Mouse (Mus musculus) midbrain, embryonic 16.5 days (tissue): ENCODE results near the gene Fance. TPM values are rescaled to one million over a fixed set of nuclear protein-coding genes. Genes with fewer than 3 reads are reported as not detected.
A peak's percentile ranks its signal among the peaks of the same experiment; 100 is the strongest.
"Not testable (repeated sequence)": the region's sequence is repeated elsewhere in the genome, so short reads cannot be mapped to it uniquely, and the experiment has no call there.

Source experiments
- ATAC-seq: fragments of 200-750 bp; cut with Nextera tagmentation; 2 replicates; pipeline ENCODE4 v1.8.0; 2017; ENCODE audit warnings: moderate TSS enrichment
- H3K27ac ChIP-seq: fragments of 300-500 bp; sonication (generic); 2 replicates; pipeline ENCODE4 v1.5.1; 2014; ENCODE audit warnings: mild to moderate bottlenecking, low read length, mixed read lengths
- H3K27me3 ChIP-seq: fragments of 300-500 bp; sonication (generic); 2 replicates; pipeline ENCODE4 v1.6.1; 2014; ENCODE audit warnings: low read depth, low read length, mixed read lengths; ENCODE audit not compliant: control insufficient read depth, insufficient read depth
- H3K36me3 ChIP-seq: fragments of 300-500 bp; sonication (generic); 2 replicates; pipeline ENCODE4 v1.6.1; 2014; ENCODE audit warnings: mild to moderate bottlenecking, low read length, moderate library complexity, mixed read lengths; ENCODE audit not compliant: control insufficient read depth, insufficient read depth
- H3K4me1 ChIP-seq: fragments of 300-500 bp; sonication (generic); 2 replicates; pipeline ENCODE4 v1.6.1; 2014; ENCODE audit warnings: mild to moderate bottlenecking, low read length, mixed read lengths; ENCODE audit not compliant: control insufficient read depth, insufficient read depth
- H3K4me2 ChIP-seq: fragments of 300-500 bp; sonication (generic); 2 replicates; pipeline ENCODE4 v1.6.1; 2014; ENCODE audit warnings: mild to moderate bottlenecking, low read length, mixed read lengths
- H3K4me3 ChIP-seq: fragments of 300-500 bp; sonication (generic); 2 replicates; pipeline ENCODE4 v1.5.1; 2014; ENCODE audit warnings: low read depth, mild to moderate bottlenecking, low read length, moderate library complexity, mixed read lengths
- H3K9ac ChIP-seq: fragments of 300-500 bp; sonication (generic); 2 replicates; pipeline ENCODE4 v1.6.1; 2014; ENCODE audit warnings: low read depth, low read length, mixed read lengths
- H3K9me3 ChIP-seq: fragments of 300-500 bp; sonication (generic); replicated peaks from 2 replicates; pipeline ENCODE4 v1.6.1; 2014; ENCODE audit warnings: mild to moderate bottlenecking, low read length, mixed read lengths; ENCODE audit not compliant: control insufficient read depth, poor library complexity, severe bottlenecking
- WGBS: fragments of 180-500 bp; shearing (Covaris S2); extraction: QIAGEN DNeasy Blood & Tissue Kit; methylation state at CpG from one replicate; pipeline ENCODE4 v1.1.7; 2014; 5-methylcytosine and 5-hydroxymethylcytosine counted together
- polyA plus RNA-seq: library from polyadenylated mRNA; unstranded; fragments of >200 nt; fragmentation: Nextera tagmentation; extraction: Ambion mirVana; gene quantifications from 2 replicates; pipeline ENCODE4 v1.2.1, GENCODE M21; 2015

The Fance gene
- polyA plus RNA-seq, 1 experiment from 2014 or later, result 26.3 TPM

DNA sequence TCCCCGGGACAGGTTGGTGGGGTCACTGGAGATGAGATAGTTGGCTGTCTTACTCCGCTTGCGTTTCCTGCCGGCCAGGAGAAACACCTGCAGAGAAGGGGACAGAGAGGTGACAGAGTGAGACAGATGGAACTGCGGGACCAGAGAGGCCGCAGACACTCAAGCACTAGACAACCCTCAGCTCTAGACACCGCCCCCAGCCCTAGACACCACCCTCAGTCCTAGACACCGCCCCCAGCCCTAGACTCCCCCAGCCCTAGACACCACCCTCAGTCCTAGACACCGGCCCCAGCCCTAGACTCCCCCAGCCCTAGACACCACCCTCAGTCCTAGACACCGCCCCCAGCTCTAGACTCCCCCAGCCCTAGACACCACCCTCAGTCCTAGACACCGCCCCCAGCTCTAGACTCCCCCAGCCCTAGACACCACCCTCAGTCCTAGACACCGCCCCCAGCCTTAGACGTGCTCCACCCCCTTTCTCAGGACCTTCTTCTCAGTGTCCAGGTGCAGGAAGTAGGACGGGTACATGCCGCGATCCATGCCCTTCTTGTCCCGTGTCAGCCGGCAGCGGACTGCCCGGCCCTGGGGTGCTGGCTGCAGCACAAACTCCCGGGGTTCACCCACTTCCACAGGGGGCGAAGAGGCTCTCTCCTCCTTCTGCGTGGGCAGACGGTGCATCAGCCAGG, 45.4 kb downstream of the Fance start:
- H3K4me3 ChIP-seq, H3K4me1 ChIP-seq, H3K9ac ChIP-seq, H3K4me2 ChIP-seq, H3K27ac ChIP-seq, ATAC-seq, H3K36me3 ChIP-seq, H3K9me3 ChIP-seq: not testable (repeated sequence)
- WGBS, result 9% methylated on average over 23 of the region's 24 CpGs
- H3K27me3 ChIP-seq, result peaks cover 30% of the 10 kb centered on the region

- no peak overlapping the region for H3K27ac ChIP-seq
- no peaks in the 10 kb centered on the region for H3K36me3 ChIP-seq
- ATAC-seq, result no peak
- no peak overlapping the region for H3K9ac ChIP-seq
- H3K4me2 ChIP-seq, result no peak overlapping the region
- 84% methylated on average over 9 of the region's 9 CpGs for WGBS
- H3K9me3 ChIP-seq, result no peaks in the 10 kb centered on the region
- peaks cover 17% of the 10 kb centered on the region for H3K4me1 ChIP-seq
- peaks cover 47% of the 10 kb centered on the region for H3K27me3 ChIP-seq
- no peak overlapping the region for H3K4me3 ChIP-seq
Observed at GRCm38 (mm10) chr17:28360531-28361277, 47.4 kb downstream of the Fance start.

DNA sequence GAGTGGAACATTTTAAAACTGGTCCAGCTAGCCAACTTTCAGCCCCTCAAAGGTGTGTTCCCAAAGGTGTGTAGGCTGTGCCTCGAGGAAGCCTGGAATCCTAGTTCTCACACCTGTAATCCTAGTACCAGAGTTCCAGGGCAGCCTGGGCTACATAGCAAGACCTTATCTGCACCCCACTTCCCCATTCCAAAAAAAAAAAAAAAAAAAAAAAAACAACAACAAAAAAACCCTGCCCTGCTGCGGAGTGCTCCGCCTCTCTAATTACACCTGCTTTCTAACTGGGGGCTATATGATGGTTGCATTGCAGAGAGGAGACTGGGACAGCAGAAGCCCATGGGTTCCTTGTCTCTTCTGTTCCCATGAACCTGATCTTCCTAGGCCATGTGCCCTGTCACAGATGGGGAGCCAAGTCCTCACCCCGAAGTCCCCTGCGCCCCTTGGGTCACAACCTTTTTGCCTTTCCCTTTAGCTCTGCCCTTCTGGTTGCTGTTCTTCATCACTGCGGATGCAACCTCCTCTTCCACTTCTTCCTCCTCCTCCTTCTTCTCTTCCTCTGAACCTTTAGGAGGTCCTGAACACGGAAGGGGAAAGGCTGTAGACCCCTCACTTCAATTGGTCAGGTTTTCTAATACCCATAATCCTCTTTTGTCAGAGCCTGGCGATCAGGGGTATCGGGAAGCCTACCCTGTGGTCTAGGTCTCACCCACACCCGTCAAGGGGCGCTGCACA, 48.8 kb downstream of the Fance start:
- H3K9ac ChIP-seq, result no peak overlapping the region
- H3K4me2 ChIP-seq, result peak overlapping the region; percentile 51
- H3K36me3 ChIP-seq, result no peaks in the 10 kb centered on the region
- no peaks in the 10 kb centered on the region for H3K9me3 ChIP-seq
- peaks cover 47% of the 10 kb centered on the region for H3K27me3 ChIP-seq
- no peak for ATAC-seq
- H3K27ac ChIP-seq, result no peak overlapping the region
- 40% methylated on average over 11 of the region's 11 CpGs for WGBS
- peaks cover 17% of the 10 kb centered on the region for H3K4me1 ChIP-seq
- peak overlapping the region; percentile 22 for H3K4me3 ChIP-seq

- Histone ChIP-seq H3K4me2 (peak overlapping the region; percentile 51), H3K9ac (no peak overlapping the region; the same call in 1 of the 2 replicates), H3K4me1 (peaks cover 17% of the 10 kb centered on the region), H3K27me3 (peaks cover 47% of the 10 kb centered on the region), H3K36me3 (no peaks in the 10 kb centered on the region), H3K27ac (no peak overlapping the region), H3K4me3 (peak overlapping the region; percentile 22), H3K9me3 (no peaks in the 10 kb centered on the region)
- 2% methylated on average over 25 of the region's 25 CpGs for WGBS
- no peak for ATAC-seq
Observed at GRCm38 (mm10) chr17:28362653-28363292, 49.5 kb downstream of the Fance start.

- H3K27me3 ChIP-seq, result peaks cover 42% of the 10 kb centered on the region
- H3K4me2 ChIP-seq, result no peak overlapping the region
- 11% methylated on average over 6 of the region's 6 CpGs for WGBS
Observed at GRCm38 (mm10) chr17:28363507-28363906, 50.2 kb downstream of the Fance start.

GRCm38 (mm10) chr17:28365122-28365521, 51.8 kb downstream of the Fance start, which contains the start of gene Tulp1:
TSS of gene Tulp1 (minus strand) at chr17:28365222.
- WGBS, result 25% methylated on average over 8 of the region's 8 CpGs
- peaks cover 31% of the 10 kb centered on the region for H3K27me3 ChIP-seq
- peaks cover 17% of the 10 kb centered on the region for H3K4me1 ChIP-seq
- H3K9me3 ChIP-seq, result no peaks in the 10 kb centered on the region
- H3K4me3 ChIP-seq, result 0 out of 2 replicates have a peak within 1 kb of the TSS, but pooled peaks have one; percentile 16
- no peak for ATAC-seq
- no peak within 1 kb of the TSS for H3K27ac ChIP-seq
- H3K4me2 ChIP-seq, result peak within 1 kb of the TSS; percentile 33; the same call in 1 of the 2 replicates
- no peak within 1 kb of the TSS for H3K9ac ChIP-seq
- H3K36me3 ChIP-seq, result no peaks in the 10 kb centered on the region

More at GRCm38 (mm10) chr17:28363507-28363906, 50.2 kb downstream of the Fance start:
- ATAC-seq, result no peak
- Histone ChIP-seq H3K36me3 (no peaks in the 10 kb centered on the region), H3K9ac (no peak overlapping the region), H3K9me3 (no peaks in the 10 kb centered on the region), H3K4me1 (peaks cover 17% of the 10 kb centered on the region), H3K27ac (no peak overlapping the region), H3K4me3 (no peak overlapping the region)

DNA sequence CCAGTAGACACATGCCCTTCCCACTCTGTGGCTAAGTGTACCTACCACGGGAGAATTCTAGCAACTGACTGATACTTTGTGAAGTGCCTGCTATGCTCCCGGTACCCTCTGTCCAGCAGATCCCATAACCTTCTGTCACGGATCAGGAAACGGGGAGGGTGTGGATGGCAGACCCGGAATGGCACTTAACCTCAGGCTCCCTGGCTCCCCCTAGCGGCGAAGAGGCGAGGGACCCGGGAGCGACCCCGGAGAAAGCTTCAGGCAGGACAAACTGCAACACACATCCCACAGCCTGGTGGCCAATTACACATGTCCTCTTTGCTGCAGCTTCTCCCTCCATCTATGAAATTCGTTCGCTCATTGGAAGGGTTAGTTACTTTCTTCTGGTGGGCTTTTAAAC, 55.1 kb downstream of the Fance start:
- WGBS, result 4% methylated on average over 13 of the region's 13 CpGs

GRCm38 (mm10) chr17:28369056-28369455, 55.7 kb downstream of the Fance start:
- ATAC-seq, result no peak
- WGBS, result 74% methylated on average over 4 of the region's 5 CpGs
- Histone ChIP-seq H3K27ac (no peak overlapping the region), H3K27me3 (peaks cover 17% of the 10 kb centered on the region), H3K9ac (no peak overlapping the region), H3K4me2 (no peak overlapping the region), H3K36me3 (no peaks in the 10 kb centered on the region), H3K9me3 (no peaks in the 10 kb centered on the region), H3K4me3 (no peak overlapping the region), H3K4me1 (peaks cover 5% of the 10 kb centered on the region)

More for the DNA sequence above, 55.1 kb downstream of the Fance start:
- H3K36me3 ChIP-seq, result no peaks in the 10 kb centered on the region
- H3K9me3 ChIP-seq, result no peaks in the 10 kb centered on the region
- no peak overlapping the region for H3K9ac ChIP-seq
- H3K4me3 ChIP-seq, result no peak overlapping the region
- H3K27ac ChIP-seq, result no peak overlapping the region
- no peak for ATAC-seq
- peaks cover 23% of the 10 kb centered on the region for H3K27me3 ChIP-seq
- H3K4me1 ChIP-seq, result peaks cover 8% of the 10 kb centered on the region
- no peak overlapping the region for H3K4me2 ChIP-seq
